Mouse (Mus musculus): ENCODE results near the gene Fa2h.

DNA sequence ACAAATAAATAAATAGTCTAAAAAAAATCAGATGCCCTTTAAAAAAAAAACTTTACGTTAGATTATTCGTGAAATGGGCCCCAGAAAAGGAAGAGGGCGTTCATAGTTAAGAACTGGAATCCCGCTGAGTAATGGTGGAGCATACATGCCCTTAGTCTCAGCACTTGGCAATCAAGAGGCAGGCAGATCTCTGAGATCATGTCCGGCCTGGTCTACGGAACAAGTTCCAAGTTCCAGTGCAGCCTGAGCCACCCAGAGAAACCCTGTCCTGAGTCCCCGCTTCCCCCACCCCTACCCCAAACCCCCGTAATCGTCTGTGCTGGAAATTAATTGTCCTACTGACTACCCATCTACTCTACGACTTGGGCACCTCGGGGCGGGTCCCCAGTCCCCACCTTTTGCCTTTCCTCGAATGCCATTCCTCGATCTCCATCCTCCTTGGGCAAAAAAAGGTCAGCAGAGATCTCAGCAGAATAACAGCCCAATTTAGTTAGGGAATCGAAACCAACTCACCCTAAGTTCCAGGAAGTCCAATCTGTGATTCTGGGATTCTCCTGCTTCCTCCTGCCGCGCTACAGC is 56.2 kb downstream of the Fa2h start:
- TF ChIP-seq POLR2A (IDR thresholded peaks at IDR 0.05; ENCODE audit: borderline replicate concordance, low read depth, low read length) (no peak), CTCF (IDR thresholded peaks at IDR 0.05; ENCODE audit: low read depth, low read length) (no peak)

All from bone marrow macrophage, adult 2 months (primary cell).